Mouse (Mus musculus) liver, postnatal 0 days (tissue): ENCODE results near the gene Vkorc1l1.

Experiments
- CTCF ChIP-seq: sonication (generic); IDR thresholded peaks from 2 replicates; pipeline ENCODE4 v1.5.1; 2016; ENCODE audit warnings: antibody characterized with exemption, low read depth
- EP300 ChIP-seq: IDR thresholded peaks from 2 replicates; pipeline ENCODE4 v1.6.1; 2016; ENCODE audit warnings: antibody characterized with exemption, low read depth, mild to moderate bottlenecking

- TF ChIP-seq CTCF (no peak), EP300 (no peak)
Measured at GRCm38 (mm10) chr5:129978608-129979007, 36.8 kb downstream of the Vkorc1l1 start.
